Mouse (Mus musculus) midbrain, embryonic 14.5 days (tissue): ENCODE measurements around the gene Car10. TPM values are rescaled to one million over a fixed set of nuclear protein-coding genes. Genes with fewer than 3 reads are reported as not detected.

Source experiments
- ATAC-seq: fragments of 200-750 bp; cut with Nextera tagmentation; 2 replicates; pipeline ENCODE4 v1.8.0; 2017; ENCODE audit warnings: moderate number of reproducible peaks, moderate library complexity; ENCODE audit not compliant: low FRiP score, low TSS enrichment
- DNase-seq: peaks from one replicate; pipeline ENCODE4 v3.0.0-alpha.2; 2015
- H3K27ac ChIP-seq: fragments of 300-500 bp; sonication (generic); replicated peaks from 2 replicates; pipeline ENCODE4 v1.5.1; 2014; ENCODE audit warnings: mild to moderate bottlenecking, low read depth, low read length, moderate library complexity
- H3K27me3 ChIP-seq: fragments of 300-500 bp; sonication (generic); 2 replicates; pipeline ENCODE4 v1.6.1; 2014; ENCODE audit warnings: low read length, control low read depth, mixed read lengths; ENCODE audit not compliant: control insufficient read depth, insufficient read depth
- H3K36me3 ChIP-seq: fragments of 300-500 bp; sonication (generic); 2 replicates; pipeline ENCODE4 v1.6.1; 2014; ENCODE audit warnings: low read length, control low read depth; ENCODE audit not compliant: control insufficient read depth, insufficient read depth
- H3K4me1 ChIP-seq: fragments of 300-500 bp; sonication (generic); 2 replicates; pipeline ENCODE4 v1.6.1; 2014; ENCODE audit warnings: mild to moderate bottlenecking, antibody characterized with exemption, low read length, control low read depth; ENCODE audit not compliant: control insufficient read depth, insufficient read depth
- H3K4me2 ChIP-seq: fragments of 300-500 bp; sonication (generic); 2 replicates; pipeline ENCODE4 v1.6.1; 2014; ENCODE audit warnings: mild to moderate bottlenecking, low read length, moderate library complexity
- H3K4me3 ChIP-seq: fragments of 300-500 bp; sonication (generic); replicated peaks from 2 replicates; pipeline ENCODE4 v1.5.1; 2014; ENCODE audit warnings: low read depth, low read length
- H3K9ac ChIP-seq: fragments of 300-500 bp; sonication (generic); replicated peaks from 2 replicates; pipeline ENCODE4 v1.6.1; 2014; ENCODE audit warnings: mild to moderate bottlenecking, low read length, moderate library complexity
- H3K9me3 ChIP-seq: fragments of 300-500 bp; sonication (generic); 2 replicates; pipeline ENCODE4 v1.6.1; 2016; ENCODE audit warnings: low read length, control low read depth, mixed read lengths; ENCODE audit not compliant: control insufficient read depth
- WGBS: fragments of 180-500 bp; shearing (Covaris S2); extraction: QIAGEN DNeasy Blood & Tissue Kit; methylation state at CpG from one replicate; pipeline ENCODE4 v1.1.7; 2014; 5-methylcytosine and 5-hydroxymethylcytosine counted together
- polyA plus RNA-seq: library from polyadenylated mRNA; unstranded; fragments of >200 nt; fragmentation: Nextera tagmentation; extraction: Ambion mirVana; gene quantifications from 2 replicates; pipeline ENCODE4 v1.2.1, GENCODE M21; 2014

Car10 gene
- polyA plus RNA-seq, 1 experiment from 2014 or later = 31.3 TPM

- Histone ChIP-seq H3K9ac (no peak overlapping the region), H3K4me2 (no peak overlapping the region), H3K4me1 (no peaks in the 10 kb centered on the region), H3K4me3 (no peak overlapping the region), H3K27ac (no peak overlapping the region; the same call in 1 of the 2 replicates), H3K36me3 (no peaks in the 10 kb centered on the region), H3K27me3 (no peaks in the 10 kb centered on the region), H3K9me3 (no peaks in the 10 kb centered on the region)
- peak; percentile 51 for DNase-seq
- no peak for ATAC-seq
- WGBS = 26% methylated on average over 1 of the region's 1 CpGs
These were observed 505.7 kb downstream of the Car10 start for GRCm38 (mm10) chr11:93603575-93603974.

GRCm38 (mm10) chr11:93607111-93607510 lies 509.3 kb downstream of the Car10 start:
- ATAC-seq = no peak

GRCm38 (mm10) chr11:93608716-93609115 lies 510.9 kb downstream of the Car10 start:
- Histone ChIP-seq H3K27ac (no peak overlapping the region), H3K4me1 (no peaks in the 10 kb centered on the region), H3K9ac (no peak overlapping the region), H3K4me2 (no peak overlapping the region), H3K9me3 (no peaks in the 10 kb centered on the region), H3K36me3 (no peaks in the 10 kb centered on the region), H3K27me3 (no peaks in the 10 kb centered on the region), H3K4me3 (no peak overlapping the region)
- peak; percentile 14 for DNase-seq
- ATAC-seq = no peak
- WGBS = 37% methylated on average over 7 of the region's 7 CpGs

More at GRCm38 (mm10) chr11:93607111-93607510, 509.3 kb downstream of the Car10 start:
- no peak overlapping the region for H3K4me3 ChIP-seq
- H3K4me1 ChIP-seq = no peaks in the 10 kb centered on the region
- H3K27me3 ChIP-seq = no peaks in the 10 kb centered on the region
- H3K9me3 ChIP-seq = no peaks in the 10 kb centered on the region
- no peak overlapping the region for H3K27ac ChIP-seq
- no peak for DNase-seq
- 94% methylated on average over 1 of the region's 1 CpGs for WGBS
- H3K4me2 ChIP-seq = no peak overlapping the region
- H3K36me3 ChIP-seq = no peaks in the 10 kb centered on the region
- H3K9ac ChIP-seq = no peak overlapping the region

- WGBS = 85% methylated on average over 4 of the region's 4 CpGs
- no peak for DNase-seq
- Histone ChIP-seq H3K9ac (no peak overlapping the region), H3K9me3 (no peaks in the 10 kb centered on the region), H3K27ac (no peak overlapping the region), H3K4me3 (no peak overlapping the region), H3K27me3 (no peaks in the 10 kb centered on the region), H3K4me2 (no peak overlapping the region), H3K36me3 (no peaks in the 10 kb centered on the region), H3K4me1 (no peaks in the 10 kb centered on the region)
- no peak for ATAC-seq
These were observed 514.2 kb downstream of the Car10 start for GRCm38 (mm10) chr11:93612071-93612470.

- Histone ChIP-seq H3K36me3 (no peaks in the 10 kb centered on the region), H3K4me1 (no peaks in the 10 kb centered on the region), H3K9me3 (no peaks in the 10 kb centered on the region), H3K27ac (no peak overlapping the region), H3K4me3 (no peak overlapping the region), H3K27me3 (no peaks in the 10 kb centered on the region), H3K4me2 (no peak overlapping the region), H3K9ac (no peak overlapping the region)
- ATAC-seq (no peak), DNase-seq (no peak)
These were observed 517.0 kb downstream of the Car10 start for GRCm38 (mm10) chr11:93614851-93615250.

GRCm38 (mm10) chr11:93623605-93624004 lies 525.8 kb downstream of the Car10 start:
- WGBS = 80% methylated on average over 5 of the region's 5 CpGs
- H3K36me3 ChIP-seq = no peaks in the 10 kb centered on the region

GRCm38 (mm10) chr11:93639410-93639809 lies 541.6 kb downstream of the Car10 start:
- Histone ChIP-seq H3K4me2 (no peak overlapping the region), H3K9me3 (no peaks in the 10 kb centered on the region), H3K36me3 (no peaks in the 10 kb centered on the region), H3K4me3 (no peak overlapping the region), H3K9ac (no peak overlapping the region), H3K27me3 (no peaks in the 10 kb centered on the region), H3K27ac (no peak overlapping the region), H3K4me1 (no peaks in the 10 kb centered on the region)
- DNase-seq = no peak
- 60% methylated on average over 3 of the region's 3 CpGs for WGBS
- ATAC-seq = no peak

More at GRCm38 (mm10) chr11:93623605-93624004, 525.8 kb downstream of the Car10 start:
- H3K4me1 ChIP-seq = no peaks in the 10 kb centered on the region
- no peak overlapping the region for H3K4me2 ChIP-seq
- H3K9ac ChIP-seq = no peak overlapping the region
- no peak overlapping the region for H3K27ac ChIP-seq
- no peaks in the 10 kb centered on the region for H3K9me3 ChIP-seq
- no peak overlapping the region for H3K4me3 ChIP-seq
- ATAC-seq (no peak), DNase-seq (no peak)
- no peaks in the 10 kb centered on the region for H3K27me3 ChIP-seq

GRCm38 (mm10) chr11:93640954-93641353 lies 543.1 kb downstream of the Car10 start:
- ATAC-seq = no peak
- Histone ChIP-seq H3K27ac (no peak overlapping the region), H3K4me3 (no peak overlapping the region), H3K27me3 (no peaks in the 10 kb centered on the region), H3K4me1 (no peaks in the 10 kb centered on the region), H3K9ac (no peak overlapping the region), H3K4me2 (no peak overlapping the region), H3K9me3 (no peaks in the 10 kb centered on the region), H3K36me3 (no peaks in the 10 kb centered on the region)
- 29% methylated on average over 5 of the region's 5 CpGs for WGBS
- no peak for DNase-seq

GRCm38 (mm10) chr11:93642331-93642730 lies 544.5 kb downstream of the Car10 start:
- ATAC-seq = no peak
- Histone ChIP-seq H3K36me3 (no peaks in the 10 kb centered on the region), H3K4me1 (no peaks in the 10 kb centered on the region), H3K9ac (no peak overlapping the region), H3K27me3 (no peaks in the 10 kb centered on the region), H3K4me2 (no peak overlapping the region), H3K27ac (no peak overlapping the region), H3K4me3 (no peak overlapping the region), H3K9me3 (no peaks in the 10 kb centered on the region)
- 100% methylated on average over 1 of the region's 1 CpGs for WGBS
- no peak for DNase-seq
